Mouse (Mus musculus) ES-CJ7 (cell line): ENCODE measurements around the gene Apoc4.
A peak's percentile ranks its signal among the peaks of the same experiment; 100 is the strongest.

Experiments used
- DNase-seq: peaks from one replicate; pipeline ENCODE4 v3.0.0; 2011; ENCODE audit warnings: low read depth, low spot score

The Apoc4 gene

GRCm38 (mm10) chr7:19677872-19678271, 3.4 kb downstream of the Apoc4 start, which contains the start of gene Apoc2:
Gene Apoc2, minus strand, starts transcription at chr7:19677941.
- DNase-seq: no peak

- DNase-seq: no peak
These were observed 4.6 kb downstream of the Apoc4 start for GRCm38 (mm10) chr7:19676662-19677061.

DNA sequence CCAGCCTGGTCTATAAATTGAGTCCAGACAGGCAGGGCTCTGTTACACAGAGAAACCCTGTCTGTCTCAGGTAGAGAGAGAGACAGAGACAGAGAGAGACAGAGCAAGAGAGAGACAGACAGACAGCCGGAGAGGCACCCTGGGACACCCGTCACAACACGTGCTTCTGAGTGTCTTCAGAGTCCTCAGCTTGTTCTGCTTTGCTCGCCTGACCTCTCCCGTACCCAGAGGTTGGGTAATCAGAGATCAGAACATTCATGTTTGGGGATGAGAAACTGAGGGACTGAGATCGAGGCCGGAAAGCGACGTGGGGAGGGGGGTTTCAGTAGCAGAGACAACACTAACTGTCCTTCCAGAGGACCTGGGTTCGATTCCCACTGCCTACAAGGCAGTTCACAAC, 5.5 kb downstream of the Apoc4 start:
- no peak for DNase-seq

GRCm38 (mm10) chr7:19673083-19673699, 8.1 kb downstream of the Apoc4 start:
- no peak for DNase-seq

GRCm38 (mm10) chr7:19671511-19671910, 9.8 kb downstream of the Apoc4 start:
- no peak for DNase-seq

GRCm38 (mm10) chr7:19668947-19669721, 12.1 kb downstream of the Apoc4 start:
- peak; percentile 96 for DNase-seq

DNA sequence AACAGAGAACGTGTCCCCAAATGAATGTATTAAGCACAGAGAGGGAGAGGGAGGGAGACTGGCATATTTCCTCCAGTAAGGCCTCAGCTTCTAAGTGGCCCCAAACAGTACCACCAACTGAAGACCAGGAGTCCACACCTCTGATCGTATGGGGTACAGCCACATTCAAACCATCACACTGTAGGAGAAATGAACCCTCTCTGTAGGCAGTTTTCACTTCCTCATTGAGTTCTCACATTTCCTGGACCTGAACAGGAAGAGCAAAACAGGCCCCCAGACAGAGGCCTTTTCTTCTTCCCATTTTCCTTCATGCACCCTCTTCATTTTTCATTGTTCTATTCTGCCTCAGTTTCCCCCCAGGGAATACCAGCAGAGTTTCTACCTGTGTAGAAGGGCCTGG, 13.8 kb downstream of the Apoc4 start:
- DNase-seq: no peak

DNA sequence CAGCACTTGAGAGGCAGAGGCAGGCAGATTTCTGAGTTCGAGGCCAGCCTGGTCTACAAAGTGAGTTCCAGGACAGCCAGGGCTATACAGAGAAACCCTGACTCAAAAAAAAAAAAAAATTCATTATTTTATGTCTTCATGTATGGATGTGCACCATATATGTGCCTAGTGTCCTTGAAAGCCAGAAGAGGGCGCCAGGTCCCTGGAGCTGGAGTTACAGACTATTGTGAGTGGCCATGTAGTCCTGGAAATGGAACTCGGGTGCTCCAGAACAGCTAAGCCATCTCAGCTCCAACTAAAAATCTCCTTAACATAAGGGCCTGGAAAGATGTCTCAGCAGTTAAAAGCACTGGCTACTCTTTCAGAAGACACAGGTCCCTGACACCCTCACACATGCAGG, 14.5 kb downstream of the Apoc4 start:
- DNase-seq: peak; percentile 69

- DNase-seq: peak; percentile 98
These were observed 16.1 kb downstream of the Apoc4 start, which contains the start of gene Clptm1 for GRCm38 (mm10) chr7:19664955-19665841. Gene Clptm1, minus strand, starts transcription at chr7:19665033.

DNA sequence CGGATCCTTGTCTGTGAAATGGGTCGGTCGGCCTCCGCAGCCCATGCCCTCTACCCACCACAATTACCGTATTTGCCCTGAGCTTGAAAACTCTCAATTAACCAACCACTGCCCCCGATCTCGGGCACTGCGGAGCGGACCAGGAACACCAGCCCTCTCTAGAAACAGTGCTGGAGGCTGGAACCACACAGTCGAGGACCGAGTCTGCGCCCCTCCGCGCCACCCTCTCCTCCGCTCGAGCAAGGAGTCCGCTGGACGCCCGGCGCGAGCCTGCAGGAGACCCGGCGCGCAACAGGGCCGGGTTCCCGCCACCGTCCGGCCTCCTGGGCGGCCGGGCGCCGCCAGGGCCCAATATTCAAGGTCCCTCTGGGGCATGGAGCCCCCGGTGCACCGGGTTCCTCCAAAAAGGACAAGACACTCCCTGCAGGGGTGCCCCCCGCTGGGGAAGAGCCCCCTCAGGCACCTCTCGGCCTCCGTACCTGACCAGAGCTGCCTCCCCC, 16.8 kb downstream of the Apoc4 start:
- no peak for DNase-seq

DNA sequence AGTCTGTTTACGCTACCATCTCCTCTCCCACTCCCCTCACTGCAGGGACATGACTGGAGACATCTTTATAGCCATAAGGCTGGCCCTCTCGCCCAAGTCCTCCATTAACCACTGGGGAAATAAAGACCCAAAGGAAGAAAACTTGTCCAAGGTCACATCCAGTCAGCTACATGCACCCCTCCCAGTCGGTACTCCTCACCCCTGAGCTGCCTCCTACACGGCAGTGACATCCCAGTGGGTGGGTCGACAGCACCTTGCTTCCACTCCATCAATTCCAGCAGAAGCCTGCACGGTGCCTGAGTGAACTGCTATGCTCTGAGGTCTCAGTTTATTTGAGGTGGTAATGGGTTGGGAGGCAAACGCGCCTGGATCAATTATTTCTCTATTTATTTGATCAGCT, 17.3 kb downstream of the Apoc4 start:
- DNase-seq: peak; percentile 48

DNA sequence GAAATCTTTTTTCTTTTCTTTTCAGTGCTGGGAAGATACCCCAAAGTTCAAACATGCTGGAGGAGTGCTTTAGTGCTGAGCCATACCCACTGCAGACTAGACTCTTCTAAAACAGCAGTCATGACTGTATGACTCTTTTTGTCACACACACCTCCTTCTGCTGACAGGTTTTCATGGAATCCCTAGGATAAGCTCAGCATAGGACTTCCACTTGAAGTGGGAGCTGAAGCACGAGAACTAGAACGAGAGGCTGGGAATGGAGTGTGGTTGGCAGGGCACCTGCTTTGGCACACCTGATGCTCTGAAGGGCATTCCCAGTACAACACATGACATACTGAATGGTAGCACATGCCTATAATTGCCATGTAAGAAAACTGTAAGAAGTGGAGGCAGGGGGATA, 28.7 kb downstream of the Apoc4 start:
- no peak for DNase-seq

DNA sequence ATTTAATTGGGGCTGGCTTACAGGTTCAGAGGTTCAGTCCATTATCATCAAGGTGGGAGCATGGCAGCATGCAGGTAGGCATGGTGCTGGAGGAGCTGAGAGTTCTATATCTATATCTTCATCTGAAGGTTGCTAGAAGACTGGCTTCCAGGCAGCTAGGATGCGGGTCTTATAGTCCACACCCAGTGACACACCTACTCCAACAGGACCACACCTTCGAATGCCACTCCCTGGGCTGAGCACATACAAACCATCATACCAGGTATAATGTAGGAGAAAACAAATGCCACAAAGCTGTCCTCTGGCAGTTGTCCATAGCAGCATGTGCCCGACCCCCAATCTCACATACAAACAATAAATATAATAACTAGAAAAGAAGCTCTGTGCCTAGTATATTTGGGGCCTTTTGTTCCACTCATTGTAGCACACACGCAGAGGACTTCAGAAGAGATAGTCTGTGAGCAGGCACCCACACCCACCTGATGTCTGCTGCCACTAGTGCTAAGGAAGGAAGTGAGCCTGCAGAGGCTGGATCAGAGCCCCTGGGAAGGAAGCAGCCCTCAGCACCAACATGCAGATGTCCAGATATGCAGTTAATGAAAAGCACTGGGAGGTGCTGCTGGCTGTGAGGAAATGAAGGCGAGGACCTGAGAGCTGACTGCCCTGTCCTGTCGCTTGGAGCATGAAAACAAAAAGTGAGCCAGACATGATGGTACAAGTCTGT, 30.1 kb downstream of the Apoc4 start:
- DNase-seq: no peak

DNA sequence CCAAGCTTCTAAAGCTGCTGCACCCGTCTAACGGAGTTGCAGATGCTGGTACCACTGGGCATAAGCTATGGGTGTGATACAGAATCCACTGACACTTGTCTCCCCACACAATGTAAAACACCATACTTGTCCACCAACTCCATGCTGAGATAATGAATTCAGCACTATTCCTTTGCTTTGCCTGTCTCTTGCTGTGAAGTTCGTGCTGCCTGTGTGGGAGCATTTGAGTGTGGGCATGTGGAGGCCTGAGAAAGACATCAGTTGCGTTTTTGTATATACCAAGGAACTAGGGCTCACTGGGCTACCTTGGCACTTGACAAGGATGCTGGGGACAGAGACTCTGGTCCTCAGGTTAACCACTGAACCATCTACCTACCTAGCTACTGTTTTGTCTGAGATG, 40.1 kb downstream of the Apoc4 start:
- no peak for DNase-seq

GRCm38 (mm10) chr7:19635074-19635827, 46.0 kb downstream of the Apoc4 start:
- no peak for DNase-seq

DNA sequence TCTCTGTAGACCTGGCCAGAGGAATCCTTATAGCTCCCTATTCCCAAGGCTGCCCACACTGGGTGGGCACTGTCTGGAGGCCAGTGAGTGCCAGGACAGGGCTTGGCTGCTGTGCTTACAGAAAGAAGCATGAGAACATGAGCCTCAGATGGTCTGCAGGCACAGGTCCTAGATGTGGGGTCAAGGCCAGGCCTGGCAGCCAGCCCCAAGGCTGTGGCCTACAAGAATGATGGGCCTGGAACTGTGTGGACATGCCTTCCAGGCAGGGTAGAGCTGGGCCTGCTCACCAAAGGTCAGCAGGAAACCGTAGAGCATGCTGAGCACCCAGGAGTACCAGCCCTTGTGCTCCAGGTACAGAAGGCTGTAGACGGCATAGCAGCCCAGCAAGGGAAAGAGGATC, 46.7 kb downstream of the Apoc4 start:
- DNase-seq: no peak

GRCm38 (mm10) chr7:19633855-19634254, 47.4 kb downstream of the Apoc4 start:
- DNase-seq: no peak

DNA sequence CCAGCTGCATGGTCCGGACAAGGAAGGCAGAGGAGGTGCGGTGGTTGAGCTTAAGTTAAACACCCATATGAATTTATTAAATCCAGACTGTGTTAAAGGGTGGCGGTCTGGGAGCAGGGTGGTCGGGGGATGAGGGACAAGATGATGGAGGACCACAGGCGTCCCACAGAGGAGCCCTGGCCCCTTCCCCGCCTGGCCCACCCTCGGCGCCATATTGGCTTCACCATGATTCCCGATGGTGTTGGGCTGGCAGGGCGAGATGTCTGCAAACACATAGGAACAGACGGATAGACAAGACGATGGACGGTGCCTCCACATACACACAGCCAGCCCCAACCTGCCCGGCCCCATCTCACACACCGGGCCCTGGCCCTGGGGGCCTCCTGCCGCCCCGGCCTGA, 48.1 kb downstream of the Apoc4 start:
- no peak for DNase-seq

- DNase-seq: no peak
These were observed 48.6 kb downstream of the Apoc4 start for GRCm38 (mm10) chr7:19632720-19633119.

GRCm38 (mm10) chr7:19632275-19632674, 49.0 kb downstream of the Apoc4 start:
- no peak for DNase-seq

DNA sequence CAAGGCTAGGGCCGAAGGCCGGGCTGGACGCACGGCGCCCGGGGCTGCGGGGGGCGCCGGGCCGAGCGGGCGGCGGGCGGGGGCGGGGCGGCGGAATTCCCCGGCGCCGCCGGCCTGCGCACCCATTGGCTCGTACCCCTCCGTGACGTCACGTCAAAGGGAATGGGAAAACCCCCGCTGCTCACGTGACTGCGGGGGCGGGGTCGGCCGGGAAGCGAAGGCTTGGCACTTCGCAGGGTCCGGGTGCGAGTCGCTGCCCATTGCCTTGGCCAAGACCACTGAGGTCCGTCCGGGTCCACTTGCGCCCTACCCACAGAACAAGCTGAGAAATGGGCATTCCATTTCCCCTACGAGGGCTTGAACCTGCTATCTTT, 51.9 kb downstream of the Apoc4 start, which contains the start of gene Relb:
Gene Relb (minus strand): TSS at position 78 of the 374 bp plus-strand sequence.
- peak; percentile 86 for DNase-seq
